Mouse (Mus musculus) spleen, adult 2 months (tissue): ENCODE measurements around the gene Ccdc63. TPM values are rescaled to one million over a fixed set of nuclear protein-coding genes. Genes with fewer than 3 reads are reported as not detected.
A peak's percentile ranks its signal among the peaks of the same experiment; 100 is the strongest.

Experiments
- DNase-seq, 2 experiments: peaks; one replicate each; pipeline versions ENCODE4 v3.0.0 to v3.0.0-alpha.2; 2012 to 2021; ENCODE audit warnings: low spot score in 2 of 2, low read depth in 1 of 2
- H3K27ac ChIP-seq: fragments of 200-500 bp; 2 replicates; pipeline ENCODE4 v1.5.1; 2012; ENCODE audit warnings: low read length, inconsistent platforms; ENCODE audit not compliant: insufficient read depth
- H3K27me3 ChIP-seq: fragments of 200-500 bp; 2 replicates; pipeline ENCODE4 v1.6.1; 2012; ENCODE audit warnings: mild to moderate bottlenecking, moderate library complexity, low read length, inconsistent platforms; ENCODE audit not compliant: control insufficient read depth, insufficient read depth
- H3K36me3 ChIP-seq: fragments of 200-500 bp; 2 replicates; pipeline ENCODE4 v1.6.1; 2012; ENCODE audit warnings: mild to moderate bottlenecking, low read length, inconsistent platforms; ENCODE audit not compliant: control insufficient read depth, insufficient read depth
- H3K4me1 ChIP-seq: fragments of 200-500 bp; 2 replicates; pipeline ENCODE4 v1.6.1; 2011; ENCODE audit warnings: inconsistent platforms; ENCODE audit not compliant: control insufficient read depth, insufficient read depth, insufficient read length
- H3K4me3 ChIP-seq: fragments of 200-500 bp; 2 replicates; pipeline ENCODE4 v1.5.1; 2011; ENCODE audit warnings: mild to moderate bottlenecking, inconsistent platforms; ENCODE audit not compliant: insufficient read depth, insufficient read length; ENCODE audit errors: extremely low read depth
- CTCF ChIP-seq: fragments of 200-500 bp; IDR thresholded peaks from 2 replicates; pipeline ENCODE4 v1.5.1; 2011; ENCODE audit warnings: mild to moderate bottlenecking, inconsistent platforms; ENCODE audit not compliant: insufficient read depth, insufficient read length, insufficient replicate concordance; ENCODE audit errors: extremely low read depth
- POLR2A ChIP-seq: fragments of 200-500 bp; IDR thresholded peaks from 2 replicates; pipeline ENCODE4 v1.6.1; 2011; ENCODE audit warnings: low read depth, low read length, inconsistent platforms
- WGBS: fragments of 180-500 bp; shearing (Covaris S2); methylation state at CpG from one replicate; pipeline ENCODE4 v1.1.7; 2018; 5-methylcytosine and 5-hydroxymethylcytosine counted together
- polyA plus RNA-seq: library from polyadenylated mRNA; depleted of rRNA; stranded (reverse); fragments of >200 nt; gene quantifications from 2 replicates; pipeline ENCODE4 v1.2.3, GENCODE M21; 2012

The Ccdc63 gene
- polyA plus RNA-seq, 1 experiment: 0.16 TPM

GRCm38 (mm10) chr5:122133050-122133389 lies 7.6 kb downstream of the Ccdc63 start:
- H3K27me3 ChIP-seq: no peaks in the 10 kb centered on the region
- no peak for DNase-seq
- H3K36me3 ChIP-seq: no peaks in the 10 kb centered on the region
- H3K4me3 ChIP-seq: no peak overlapping the region
- H3K27ac ChIP-seq: no peak overlapping the region
- H3K4me1 ChIP-seq: peaks cover 8% of the 10 kb centered on the region; the same call in 1 of the 2 replicates
- 77% methylated on average over 9 of the region's 9 CpGs for WGBS
- TF ChIP-seq CTCF (no peak), POLR2A (no peak)

GRCm38 (mm10) chr5:122132167-122133049 lies 8.2 kb downstream of the Ccdc63 start:
- H3K36me3 ChIP-seq: no peaks in the 10 kb centered on the region
- peaks cover 8% of the 10 kb centered on the region; the same call in 1 of the 2 replicates for H3K4me1 ChIP-seq
- peak overlapping the region; percentile 54 for H3K4me3 ChIP-seq
- 26% methylated on average over 26 of the region's 26 CpGs for WGBS
- H3K27ac ChIP-seq: no peak overlapping the region
- TF ChIP-seq CTCF (no peak), POLR2A (no peak)
- no peak for DNase-seq
- no peaks in the 10 kb centered on the region for H3K27me3 ChIP-seq

DNA sequence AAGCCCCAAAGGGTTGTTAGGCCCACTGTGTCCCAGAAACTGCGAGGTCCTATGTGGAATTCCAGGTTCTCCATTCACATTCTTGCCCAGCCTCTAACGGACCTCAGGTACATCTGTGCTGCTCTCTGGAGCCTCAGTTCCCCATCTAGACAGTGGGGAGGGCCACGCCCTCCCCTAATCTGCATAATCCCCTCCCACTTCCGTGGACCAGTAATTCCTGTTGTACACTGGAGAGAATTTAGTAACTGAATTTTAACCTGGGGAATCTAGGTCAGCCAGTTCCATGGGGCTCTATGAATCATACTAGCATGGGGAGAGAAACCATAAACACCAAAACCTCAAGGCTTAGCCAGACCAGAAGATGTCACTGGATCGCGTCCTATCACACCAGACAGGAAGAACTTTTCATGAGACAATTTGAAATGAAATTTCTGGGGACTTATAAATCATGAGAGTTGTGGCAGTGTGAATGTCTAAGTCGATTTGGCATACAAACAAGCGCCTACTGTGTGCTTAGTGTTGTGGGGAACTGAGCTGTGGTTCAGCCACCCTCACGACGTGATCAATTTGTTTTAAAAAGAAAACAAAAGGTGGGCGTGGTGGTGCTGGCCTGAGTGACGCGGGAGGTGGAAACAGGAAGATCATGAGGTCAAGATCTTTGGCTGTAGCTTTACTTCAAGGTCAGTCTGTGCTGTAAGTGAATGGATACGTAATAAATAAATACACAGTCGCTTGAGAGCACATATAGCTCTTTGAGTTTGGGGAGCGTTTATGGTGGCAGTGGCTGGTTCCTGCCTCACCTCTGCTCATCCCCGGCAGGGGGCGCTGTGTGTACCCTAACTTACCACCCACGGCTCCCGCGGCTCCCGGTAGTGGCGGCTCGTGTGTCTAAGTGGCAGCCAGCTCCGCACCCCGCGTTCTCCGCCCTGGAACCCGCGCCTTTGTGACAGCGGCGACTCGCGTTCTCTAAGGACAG lies 9.3 kb downstream of the Ccdc63 start:
- H3K27ac ChIP-seq: peak overlapping the region; percentile 54
- peak; percentile 76 to 91 for DNase-seq

DNA sequence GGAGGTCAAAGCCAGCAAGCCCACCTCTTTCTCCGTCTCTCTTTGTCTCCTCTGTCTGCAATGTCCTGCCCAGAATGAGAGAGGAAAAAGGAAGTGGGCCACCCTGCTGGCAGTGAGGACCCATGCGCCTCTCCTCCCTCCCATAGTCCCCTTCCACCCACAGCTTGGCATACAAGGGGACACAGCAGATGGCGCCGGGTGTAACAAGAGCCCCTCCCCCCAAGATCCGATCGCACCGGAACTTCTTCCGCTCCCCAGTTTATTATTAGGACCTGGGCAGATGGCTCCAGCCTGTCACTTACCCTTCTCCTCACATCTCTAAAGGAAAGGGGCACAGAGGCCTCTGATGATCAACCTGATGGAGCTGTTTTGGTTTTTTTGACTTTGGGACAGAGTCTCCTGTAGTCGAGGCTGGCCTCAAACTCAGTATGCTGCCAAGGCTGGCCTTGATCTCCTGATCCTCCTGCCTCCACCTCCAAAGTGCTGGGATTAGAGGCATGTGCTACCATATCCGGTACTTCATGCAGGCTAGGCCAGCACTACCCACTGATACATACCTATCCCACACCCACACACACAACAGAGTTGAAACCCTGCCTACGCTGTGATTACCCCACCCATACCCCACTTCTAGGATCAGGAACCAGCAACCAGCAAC lies 10.2 kb downstream of the Ccdc63 start:
- H3K4me1 ChIP-seq: peaks cover 8% of the 10 kb centered on the region; the same call in 1 of the 2 replicates
- no peak overlapping the region for H3K4me3 ChIP-seq
- peak overlapping the region; percentile 54; the same call in 1 of the 2 replicates for H3K27ac ChIP-seq
- TF ChIP-seq CTCF (no peak), POLR2A (no peak)
- H3K36me3 ChIP-seq: no peaks in the 10 kb centered on the region
- no peaks in the 10 kb centered on the region for H3K27me3 ChIP-seq
- WGBS: 61% methylated on average over 11 of the region's 11 CpGs
- no peak for DNase-seq

More for the DNA sequence above, 9.3 kb downstream of the Ccdc63 start:
- Histone ChIP-seq H3K36me3 (no peaks in the 10 kb centered on the region), H3K27me3 (no peaks in the 10 kb centered on the region), H3K4me3 (peak overlapping the region; percentile 54), H3K4me1 (peaks cover 8% of the 10 kb centered on the region; the same call in 1 of the 2 replicates)
- TF ChIP-seq POLR2A: no peak
- peak; percentile 90 for TF ChIP-seq CTCF
- WGBS: 1% methylated on average over 34 of the region's 34 CpGs

- 37% methylated on average over 16 of the region's 16 CpGs for WGBS
These were observed 11.5 kb downstream of the Ccdc63 start for GRCm38 (mm10) chr5:122129068-122129655.

DNA sequence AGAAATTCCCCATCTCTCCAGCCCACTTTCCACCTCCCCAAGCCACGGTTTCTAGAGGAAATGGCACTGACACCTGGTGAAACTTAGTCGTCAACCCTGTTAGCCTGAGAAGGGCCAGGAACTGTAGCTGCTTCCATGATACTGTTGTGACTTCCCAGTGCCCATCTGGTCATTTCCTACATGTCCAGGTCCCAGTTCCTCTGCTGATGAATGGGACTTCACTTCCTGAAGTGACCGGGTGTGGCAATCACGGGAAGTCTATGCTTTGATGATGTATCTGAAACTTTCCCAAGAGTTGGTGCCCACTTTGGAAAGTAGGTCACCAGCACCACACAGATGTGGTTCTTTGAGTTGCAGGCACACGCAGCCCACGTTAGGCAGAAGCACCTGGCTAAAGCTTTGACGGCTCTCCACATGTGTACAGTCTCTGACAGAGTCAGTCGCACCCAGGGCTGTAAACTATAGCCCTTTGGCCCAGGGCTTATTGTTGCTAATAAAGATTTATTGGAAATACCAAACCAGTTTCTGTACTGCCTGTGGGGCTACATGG lies 15.3 kb downstream of the Ccdc63 start:
- H3K27ac ChIP-seq: no peak overlapping the region
- no peak overlapping the region for H3K4me3 ChIP-seq
- H3K36me3 ChIP-seq: no peaks in the 10 kb centered on the region
- TF ChIP-seq POLR2A: no peak
- TF ChIP-seq CTCF: no peak
- H3K27me3 ChIP-seq: no peaks in the 10 kb centered on the region
- no peak for DNase-seq
- H3K4me1 ChIP-seq: peaks cover 2% of the 10 kb centered on the region; the same call in 1 of the 2 replicates
- 53% methylated on average over 8 of the region's 8 CpGs for WGBS

More at GRCm38 (mm10) chr5:122129068-122129655, 11.5 kb downstream of the Ccdc63 start:
- Histone ChIP-seq H3K27ac (no peak overlapping the region), H3K36me3 (no peaks in the 10 kb centered on the region), H3K4me3 (no peak overlapping the region), H3K4me1 (peaks cover 8% of the 10 kb centered on the region; the same call in 1 of the 2 replicates), H3K27me3 (no peaks in the 10 kb centered on the region)
- TF ChIP-seq POLR2A: no peak
- DNase-seq: peak; percentile 61 to 71
